Comparison of ENCODE assay signal across 8 mouse cellular contexts in genomic region chr11:118104001-118104400, GRCm38 (mm10). TPM values are rescaled to one million over a fixed set of nuclear protein-coding genes. Genes with fewer than 3 reads are reported as not detected.
DNase-seq lines count a peak whose midpoint lies in the region; ATAC-seq and TF ChIP-seq lines count a peak whose summit lies in the region.

No protein-coding gene starts in this region.

- TF ChIP-seq POLR2A in spleen, adult 2 months (IDR thresholded peaks at IDR 0.05; ENCODE audit: low read depth, low read length) = no peak

- no peaks in the 10 kb centered on the region for H3K27me3 ChIP-seq in midbrain, embryonic 10.5 days (ENCODE audit: low read depth, poor library complexity, severe bottlenecking)
- no peaks in the 10 kb centered on the region for H3K27me3 ChIP-seq in midbrain, embryonic 15.5 days (replicated peaks)
- no peaks in the 10 kb centered on the region for H3K27me3 ChIP-seq in intestine, embryonic 14.5 days (replicated peaks; ENCODE audit: control insufficient read depth, insufficient read depth, low read length)
- H3K27me3 ChIP-seq in spleen, adult 2 months (ENCODE audit: control insufficient read depth, insufficient read depth, low read length) = no peaks in the 10 kb centered on the region

- H3K9ac ChIP-seq in midbrain, embryonic 15.5 days = no peak overlapping the region
- no peak overlapping the region for H3K9ac ChIP-seq in intestine, embryonic 14.5 days (ENCODE audit: low read length)

- H3K27ac ChIP-seq in midbrain, embryonic 10.5 days (replicated peaks) = no peak overlapping the region
- no peak overlapping the region for H3K27ac ChIP-seq in midbrain, embryonic 15.5 days
- no peak overlapping the region for H3K27ac ChIP-seq in intestine, embryonic 14.5 days (ENCODE audit: low read depth)
- H3K27ac ChIP-seq in spleen, adult 2 months (ENCODE audit: insufficient read depth, low read length) = no peak overlapping the region

- H3K36me3 ChIP-seq in midbrain, embryonic 10.5 days = no peaks in the 10 kb centered on the region
- H3K36me3 ChIP-seq in midbrain, embryonic 15.5 days (replicated peaks) = no peaks in the 10 kb centered on the region
- no peaks in the 10 kb centered on the region for H3K36me3 ChIP-seq in intestine, embryonic 14.5 days (ENCODE audit: control insufficient read depth, insufficient read depth, low read length)
- no peaks in the 10 kb centered on the region for H3K36me3 ChIP-seq in spleen, adult 2 months (ENCODE audit: control insufficient read depth, insufficient read depth, low read length)

- H3K4me3 ChIP-seq in midbrain, embryonic 10.5 days = no peak overlapping the region
- no peak overlapping the region for H3K4me3 ChIP-seq in midbrain, embryonic 15.5 days
- H3K4me3 ChIP-seq in intestine, embryonic 14.5 days (ENCODE audit: low read depth, low read length) = no peak overlapping the region
- H3K4me3 ChIP-seq in spleen, adult 2 months (ENCODE audit: extremely low read depth, insufficient read depth, insufficient read length) = no peak overlapping the region

- peak; percentile 81 for DNase-seq in midbrain, embryonic 10.5 days (ENCODE audit: low spot score)
- peak; percentile 78 to 80 for DNase-seq in cerebellum, postnatal 36 days
- DNase-seq in frontal cortex, postnatal 36 days (ENCODE audit: low spot score in 2 of 2) = peak; percentile 80 to 84
- DNase-seq in intestine, embryonic 14.5 days (ENCODE audit: low spot score) = peak; percentile 93
- DNase-seq in left cerebral cortex, adult 9 months (ENCODE audit: low spot score in 2 of 2) = peak; percentile 35 to 85
- peak; percentile 88 for DNase-seq in mesoderm, embryonic 11.5 days (ENCODE audit: low read depth, low spot score)
- peak; percentile 79 for DNase-seq in spleen, adult 2 months (ENCODE audit: low read depth in 1 of 2, low spot score in 2 of 2)

- no peak for ATAC-seq in midbrain, embryonic 15.5 days (replicated peaks)
- ATAC-seq in intestine, embryonic 14.5 days (replicated peaks; ENCODE audit: low FRiP score, low TSS enrichment, low read depth) = peak; percentile 50

- WGBS in midbrain, embryonic 10.5 days = 17% methylated on average over 5 of the region's 5 CpGs
- WGBS in midbrain, embryonic 15.5 days = 3% methylated on average over 5 of the region's 5 CpGs
- 7% methylated on average over 5 of the region's 5 CpGs for WGBS in intestine, embryonic 14.5 days
- 0% methylated on average over 5 of the region's 5 CpGs for WGBS in spleen, adult 2 months

- H3K4me1 ChIP-seq in midbrain, embryonic 10.5 days = no peaks in the 10 kb centered on the region
- no peaks in the 10 kb centered on the region for H3K4me1 ChIP-seq in midbrain, embryonic 15.5 days
- no peaks in the 10 kb centered on the region for H3K4me1 ChIP-seq in intestine, embryonic 14.5 days (replicated peaks; ENCODE audit: control insufficient read depth, insufficient read depth, low read length)
- H3K4me1 ChIP-seq in spleen, adult 2 months (ENCODE audit: control insufficient read depth, insufficient read depth, insufficient read length) = no peaks in the 10 kb centered on the region; the same call in 1 of the 2 replicates

- H3K4me2 ChIP-seq in midbrain, embryonic 15.5 days = no peak overlapping the region
- no peak overlapping the region for H3K4me2 ChIP-seq in intestine, embryonic 14.5 days (ENCODE audit: low read length)

- no peaks in the 10 kb centered on the region for H3K9me3 ChIP-seq in midbrain, embryonic 10.5 days (replicated peaks)
- no peaks in the 10 kb centered on the region for H3K9me3 ChIP-seq in midbrain, embryonic 15.5 days
- no peaks in the 10 kb centered on the region for H3K9me3 ChIP-seq in intestine, embryonic 14.5 days (ENCODE audit: control insufficient read depth, low read length)

- TF ChIP-seq CTCF in spleen, adult 2 months (IDR thresholded peaks at IDR 0.05; ENCODE audit: extremely low read depth, insufficient read depth, insufficient read length, insufficient replicate concordance) = peak; percentile 98; the same call in 1 of the 2 replicates

RNA-seq across cellular contexts. Expression of gene Dnah17, which starts 26.4 kb away (rescaled TPM):
- polyA plus RNA-seq in midbrain, embryonic 10.5 days (2016; fragmentation: Nextera tagmentation; extraction: Ambion mirVana) = 0.14 and 0.17 TPM in 2 replicates
- polyA plus RNA-seq in midbrain, embryonic 15.5 days (2015; fragmentation: Nextera tagmentation; extraction: Ambion mirVana) = 0.23 and 0.34 TPM in 2 replicates
- polyA plus RNA-seq in intestine, embryonic 14.5 days (2014; fragmentation: Nextera tagmentation; extraction: Ambion mirVana) = 0.14 and 0.26 TPM in 2 replicates
- 0.21 and 0.23 TPM in 2 replicates for polyA plus RNA-seq in spleen, adult 2 months (2012; rRNA removed)
